Mouse (Mus musculus): ENCODE results near the gene Bpnt1.

The Bpnt1 gene

GRCm38 (mm10) chr1:185405921-185406320 lies 74.0 kb downstream of the Bpnt1 start:
- no peak for DNase-seq
